ENCODE assay signal across 12 mouse cellular contexts in the genomic region with DNA sequence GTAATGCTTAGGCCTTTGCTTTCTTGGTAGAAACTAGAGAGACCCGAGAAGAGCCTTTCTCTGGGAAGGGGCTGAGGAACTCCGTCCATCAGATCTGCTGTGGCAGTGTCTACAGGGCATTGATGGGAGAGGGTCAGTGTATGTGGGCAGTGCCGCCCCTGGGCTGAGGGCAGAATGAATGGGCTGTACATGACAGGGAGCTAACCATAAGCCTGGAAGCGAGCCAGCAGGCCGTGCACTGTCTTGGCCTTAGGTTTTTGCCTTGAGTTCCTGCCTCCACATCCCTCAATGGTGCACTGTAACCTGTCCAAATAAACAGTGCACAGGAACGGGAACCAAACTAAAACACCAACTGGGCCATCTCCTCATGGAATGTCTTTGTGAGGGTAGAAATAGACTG. TPM values are rescaled to one million over a fixed set of nuclear protein-coding genes. Genes with fewer than 3 reads are reported as not detected.
"Had no signal": no experiment of that assay in that cellular context is flagged by ENCODE, and none has a peak within 500 bp of the region (broad histone marks: within the 10 kb centered on the region; RNA-seq: fewer than 3 reads in every experiment).

No protein-coding gene starts in this region.

- DNase-seq: kidney, adult 8-10 months; kidney, postnatal 25 days; lung, adult 2 months; lung, postnatal 36 days; thymus, adult 2 months; thymus, postnatal 25 days had no signal

- H3K4me2 ChIP-seq: midbrain, embryonic 13.5 days had no signal

- H3K27me3 ChIP-seq: midbrain, embryonic 13.5 days had no signal

- H3K36me3 ChIP-seq: limb, embryonic 10.5 days; midbrain, embryonic 13.5 days had no signal

- H3K9me3 ChIP-seq: limb, embryonic 10.5 days; midbrain, embryonic 13.5 days had no signal

- H3K4me3 ChIP-seq: limb, embryonic 10.5 days; midbrain, embryonic 13.5 days had no signal

- H3K4me1 ChIP-seq: midbrain, embryonic 13.5 days had no signal

- H3K9ac ChIP-seq: liver, embryonic 14.5 days; midbrain, embryonic 13.5 days had no signal

- ATAC-seq: lung, postnatal 0 days; midbrain, embryonic 13.5 days had no signal

- H3K27ac ChIP-seq: limb, embryonic 10.5 days; liver, embryonic 14.5 days; midbrain, embryonic 13.5 days had no signal

RNA-seq across cellular contexts. Expression of a gene that starts 11.9 kb away (rescaled TPM):
- total RNA-seq: megakaryocyte progenitor cell, adult 5-6 weeks; neutrophil, adult 5-6 weeks had no signal
- polyA plus RNA-seq: lung, postnatal 0 days had no signal

RNA-seq across cellular contexts. Expression of a gene that starts 45.8 kb away (rescaled TPM):
- total RNA-seq: megakaryocyte progenitor cell, adult 5-6 weeks; neutrophil, adult 5-6 weeks had no signal
